Mouse (Mus musculus) megakaryocyte progenitor cell, adult 5-6 weeks (primary cell): ENCODE data around the gene Gm7030. TPM values are rescaled to one million over a fixed set of nuclear protein-coding genes. Genes with fewer than 3 reads are reported as not detected.
"Not testable (repeated sequence)": the region's sequence is repeated elsewhere in the genome, so short reads cannot be mapped to it uniquely, and the experiment has no call there.

ENCODE experiments used
- ATAC-seq: replicated peaks from 2 replicates; pipeline ENCODE4 v1.8.0; 2016; ENCODE audit warnings: mild to moderate bottlenecking, moderate TSS enrichment, inconsistent platforms; ENCODE audit not compliant: poor library complexity
- total RNA-seq, 2 experiments: library from RNA; stranded (forward) in 1 of 2; stranded (reverse) in 1 of 2; fragments of 157-497, 149-512 nt in 1 of 2; fragments of 200-1000 nt in 1 of 2; gene quantifications; 2 replicates each; pipeline versions ENCODE4 v1.2.3 to v1.2.4; 2015 to 2017

Gm7030 gene
- total RNA-seq, 2 experiments from 2014 or later: not detected

DNA sequence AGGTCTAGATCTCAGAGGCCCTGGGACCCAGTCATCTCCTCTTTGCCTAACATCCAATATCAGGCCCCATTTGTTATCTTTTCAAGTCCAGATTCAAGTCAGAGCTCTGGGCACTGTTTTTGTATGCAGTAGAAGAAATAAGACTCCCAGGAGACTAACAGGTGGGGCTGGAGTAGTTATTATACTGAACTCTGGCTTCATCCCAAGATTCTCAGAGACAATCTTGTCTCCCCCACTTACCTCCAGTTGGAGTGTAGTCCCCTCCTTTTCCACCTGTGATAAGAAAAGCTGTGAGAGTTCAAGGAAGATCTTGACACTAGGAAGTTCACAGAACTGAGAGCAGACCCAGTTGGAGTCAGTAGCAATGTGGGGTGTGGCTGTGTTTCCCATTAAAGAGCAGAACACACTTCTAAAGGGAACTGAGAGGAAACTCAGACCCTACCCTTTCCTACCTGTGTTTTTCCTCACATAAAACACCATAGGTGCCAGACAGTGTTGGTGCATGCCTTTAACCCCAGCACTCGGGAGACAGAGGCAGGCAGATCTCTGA is 7.1 kb upstream of the Gm7030 start:
- not testable (repeated sequence) for ATAC-seq

DNA sequence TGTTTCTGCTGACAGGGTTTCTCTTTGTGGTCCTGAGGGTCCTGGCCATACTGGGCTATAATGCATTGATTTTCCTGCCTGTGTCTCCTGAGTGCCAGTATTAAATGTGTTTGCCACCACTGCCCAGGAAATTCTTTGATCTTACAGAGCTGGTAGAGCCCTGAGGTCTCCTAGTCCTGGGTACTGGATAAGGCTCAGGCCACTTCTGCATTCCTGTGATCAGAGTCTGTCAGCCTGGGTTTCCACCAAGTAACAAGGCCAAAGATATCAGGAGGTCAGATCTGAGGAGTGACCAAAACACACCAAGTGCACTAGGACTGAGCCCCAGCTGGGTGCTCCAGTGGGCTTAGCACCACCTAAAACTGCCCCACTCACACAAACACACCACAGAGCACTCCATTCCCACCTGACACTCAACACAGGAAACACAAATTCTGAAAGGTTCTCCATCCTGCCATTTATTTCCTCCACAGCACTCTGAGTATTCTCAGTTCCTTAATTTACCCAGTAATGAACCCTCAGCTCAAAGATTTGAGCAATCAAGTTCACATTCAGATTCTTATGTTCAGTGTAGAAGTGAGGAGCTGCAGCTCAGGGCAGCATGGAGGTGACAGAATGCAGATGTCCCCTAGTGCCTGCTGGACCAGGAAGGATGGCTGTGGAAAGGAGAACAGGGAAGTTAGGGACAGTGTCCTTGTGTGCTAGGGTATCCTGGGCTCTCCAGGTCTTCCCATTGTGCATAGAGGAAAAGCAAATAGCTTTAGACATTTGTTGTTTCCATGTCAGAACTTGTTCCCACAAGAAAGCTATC is 6.4 kb upstream of the Gm7030 start:
- ATAC-seq: peak; percentile 52

DNA sequence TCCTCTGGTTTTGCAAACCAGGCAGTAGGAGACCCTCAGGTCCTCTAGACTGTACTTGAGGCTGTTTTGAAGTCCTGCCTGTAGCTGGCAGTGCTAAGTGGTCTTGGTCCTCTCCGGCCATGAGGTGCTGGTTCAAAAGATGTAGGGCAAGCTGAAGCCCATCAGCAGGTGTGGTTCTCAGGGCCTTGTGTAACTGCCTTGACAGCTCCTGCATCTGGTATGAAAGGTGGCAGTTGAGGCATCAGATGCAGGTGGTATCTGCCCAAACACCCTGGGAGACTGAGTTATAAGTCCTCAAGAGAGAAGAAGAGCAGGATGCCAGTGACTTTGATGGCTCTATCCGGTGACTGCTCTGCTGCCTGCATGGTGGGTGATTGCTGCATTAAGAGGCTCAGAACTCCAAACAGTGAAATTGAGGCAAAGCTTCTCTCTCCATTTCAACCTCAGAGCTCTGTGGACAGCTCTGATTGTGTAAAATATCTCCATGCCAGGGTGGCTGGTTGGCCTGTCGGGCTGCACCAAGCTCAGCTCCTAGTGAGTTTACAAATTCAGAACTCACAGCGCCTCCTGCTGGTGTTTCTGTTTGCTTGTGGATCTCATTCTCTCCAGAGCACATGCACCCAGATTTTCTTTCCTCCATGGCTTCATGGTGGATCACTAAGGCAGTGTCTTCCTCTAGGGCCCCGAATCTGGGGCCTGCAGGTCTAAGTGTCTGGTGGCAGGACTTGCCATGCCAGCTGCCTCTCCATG is 2.5 kb upstream of the Gm7030 start:
- ATAC-seq: no peak

DNA sequence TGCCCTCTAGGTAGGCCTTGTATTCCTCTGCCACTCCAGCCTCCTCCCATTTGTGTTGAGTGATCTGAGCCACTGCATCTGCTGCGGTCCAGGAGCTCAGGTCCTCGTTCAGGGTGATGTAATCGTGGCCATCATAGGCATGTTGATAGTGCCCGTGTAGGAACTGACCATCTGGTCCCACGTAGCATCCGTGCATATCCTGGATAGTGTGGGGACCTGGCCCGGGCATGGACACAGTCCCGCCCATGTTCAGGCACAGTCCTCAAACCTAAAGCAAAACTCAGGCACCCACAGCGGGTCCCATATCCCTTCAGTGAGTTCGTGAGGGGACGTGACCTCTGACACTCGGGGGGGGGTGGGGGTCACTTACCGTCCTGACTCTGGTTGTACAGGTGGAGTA is 700 bp downstream of the Gm7030 start:
- ATAC-seq: not testable (repeated sequence)

DNA sequence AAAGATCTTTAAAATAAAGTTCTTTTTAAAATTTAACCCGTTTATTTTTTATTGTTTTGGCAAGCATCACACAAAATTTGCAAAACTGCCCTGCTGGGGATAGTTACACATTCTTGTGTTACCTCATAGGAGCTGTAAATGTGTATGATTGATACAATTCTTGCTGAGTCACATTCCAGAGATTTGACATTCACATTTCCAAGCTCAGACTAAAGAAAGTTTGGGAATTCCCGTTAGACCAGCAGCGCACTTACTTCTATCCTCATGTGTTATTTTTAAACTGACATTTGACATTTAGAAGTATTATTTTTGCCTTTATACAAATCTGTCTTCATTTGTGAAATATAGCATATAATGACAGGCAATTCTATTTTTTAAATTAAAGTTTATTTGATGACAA is 5.1 kb downstream of the Gm7030 start:
- not testable (repeated sequence) for ATAC-seq

DNA sequence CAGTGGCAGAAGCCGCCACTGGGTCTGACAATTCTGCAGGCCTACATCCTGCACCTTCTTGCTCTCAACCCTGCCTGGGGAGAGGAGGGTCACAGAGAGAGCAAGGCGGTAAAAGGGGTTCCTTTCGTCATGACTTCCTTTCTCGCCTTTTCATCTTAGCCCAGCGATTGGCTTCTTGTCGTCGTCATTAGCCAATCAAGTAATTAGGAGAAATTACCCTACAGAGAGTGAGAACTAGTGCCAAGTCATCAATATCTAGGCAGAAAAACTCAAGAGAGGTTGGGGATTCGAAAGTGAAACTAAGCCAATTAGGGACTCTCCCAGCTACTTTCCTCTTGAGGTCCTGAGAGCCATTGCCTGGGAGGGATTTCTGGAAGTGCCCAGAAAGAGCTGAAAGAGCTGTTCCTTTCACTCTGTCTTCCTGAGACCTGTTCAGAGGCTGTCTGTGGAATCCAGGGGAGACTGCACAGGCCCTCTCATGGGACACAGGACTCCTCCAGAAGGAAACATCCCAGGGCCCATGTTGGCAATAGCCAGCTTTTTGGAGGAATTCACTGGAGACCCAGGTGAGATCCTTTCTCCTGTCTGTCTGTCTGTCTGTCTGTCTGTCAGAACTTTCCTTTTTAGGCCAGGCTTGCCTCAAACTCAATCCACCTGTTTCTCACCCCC is 7.7 kb downstream of the Gm7030 start, which contains the start of gene Gm19684:
Gm19684 (plus strand) TSS at position 327 of the 669 bp plus-strand sequence.
- ATAC-seq: peak; percentile 96

DNA sequence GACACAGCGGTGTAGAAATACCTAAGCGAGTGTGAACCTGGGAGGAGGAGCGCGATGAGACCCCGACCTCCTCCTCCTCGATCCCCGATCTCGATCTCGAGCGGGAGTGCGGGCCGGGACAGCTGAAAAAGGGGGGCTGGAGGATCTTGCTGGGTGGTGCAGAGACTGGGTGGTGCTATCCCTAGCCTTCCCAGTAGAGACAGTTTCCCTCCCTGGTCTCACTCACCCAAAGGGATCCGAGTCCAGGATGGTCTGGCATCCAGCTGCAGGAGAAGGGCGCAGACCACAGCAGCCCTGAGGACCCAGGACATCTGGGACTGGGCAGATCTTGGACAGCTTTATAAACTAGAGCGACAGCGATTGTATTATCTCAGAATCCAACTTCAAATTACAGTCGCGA is 8.4 kb downstream of the Gm7030 start:
- ATAC-seq: peak; percentile 38; the same call in 1 of the 2 replicates

DNA sequence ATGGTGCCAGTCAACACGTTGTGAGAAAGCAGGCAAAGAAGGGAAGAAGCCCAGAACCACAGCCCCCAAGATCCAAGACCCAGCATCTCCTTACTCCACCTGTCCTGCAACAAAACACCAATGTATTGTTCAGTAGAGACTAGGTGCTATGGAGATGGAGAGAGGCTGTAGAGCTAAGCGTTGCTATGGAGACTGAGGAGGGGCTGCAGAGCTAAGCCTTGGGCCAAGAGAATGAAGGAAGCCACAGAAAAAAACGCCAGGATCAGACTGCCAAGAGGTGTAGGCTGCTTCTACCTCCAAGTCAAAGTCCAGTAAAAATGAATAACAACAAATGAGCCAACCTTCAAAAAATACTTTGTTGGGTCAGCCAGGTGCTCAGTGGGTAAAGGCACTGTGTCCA is 12.7 kb downstream of the Gm7030 start:
- ATAC-seq: not testable (repeated sequence)

DNA sequence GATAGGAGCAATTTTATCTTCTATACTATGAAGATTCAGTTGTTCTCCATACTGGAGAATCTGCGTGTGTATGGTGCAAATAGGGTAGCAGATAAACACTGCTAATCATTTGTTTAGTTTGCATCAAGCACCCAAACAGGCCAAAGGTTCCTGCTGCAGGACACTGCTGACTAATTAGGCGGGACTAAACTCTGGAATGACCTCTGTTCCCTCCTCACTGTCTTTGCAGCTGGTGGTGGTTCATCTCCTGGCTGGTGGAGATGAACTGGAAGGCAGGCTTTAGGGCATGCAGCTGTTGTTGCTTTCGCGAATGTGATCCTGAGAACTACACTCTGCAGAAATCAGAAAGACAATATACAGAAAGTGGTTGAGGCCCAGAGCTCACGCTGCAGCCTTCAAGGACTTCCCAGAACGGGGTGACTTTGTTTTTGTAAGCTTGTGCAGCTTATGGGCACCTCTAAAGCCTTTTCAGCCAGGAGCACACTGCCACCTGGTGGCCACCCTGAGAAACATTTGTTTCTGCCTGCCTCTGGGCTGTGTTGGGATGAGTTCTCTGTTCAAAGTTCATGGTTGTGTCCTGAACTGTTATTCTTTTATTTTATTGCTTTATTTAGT is 15.1 kb downstream of the Gm7030 start:
- peak; percentile 73 for ATAC-seq

DNA sequence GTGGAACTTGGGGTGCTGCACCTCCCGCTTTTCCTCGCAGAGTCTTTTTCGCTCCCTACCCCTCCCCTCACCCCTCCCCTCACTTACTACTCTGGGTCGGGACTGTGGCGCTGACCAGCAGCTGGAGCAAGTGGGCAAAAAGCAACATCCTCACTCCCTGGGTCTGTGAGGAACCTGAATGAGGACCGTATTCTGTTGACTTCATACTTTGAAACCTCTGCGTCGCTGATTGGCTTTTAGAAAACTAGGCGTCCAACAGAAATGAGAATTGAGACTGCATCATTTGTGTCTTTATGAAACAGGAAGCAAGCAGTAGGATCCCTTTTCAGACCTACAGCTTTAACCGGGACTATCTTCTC is 17.7 kb downstream of the Gm7030 start:
- ATAC-seq: peak; percentile 84

DNA sequence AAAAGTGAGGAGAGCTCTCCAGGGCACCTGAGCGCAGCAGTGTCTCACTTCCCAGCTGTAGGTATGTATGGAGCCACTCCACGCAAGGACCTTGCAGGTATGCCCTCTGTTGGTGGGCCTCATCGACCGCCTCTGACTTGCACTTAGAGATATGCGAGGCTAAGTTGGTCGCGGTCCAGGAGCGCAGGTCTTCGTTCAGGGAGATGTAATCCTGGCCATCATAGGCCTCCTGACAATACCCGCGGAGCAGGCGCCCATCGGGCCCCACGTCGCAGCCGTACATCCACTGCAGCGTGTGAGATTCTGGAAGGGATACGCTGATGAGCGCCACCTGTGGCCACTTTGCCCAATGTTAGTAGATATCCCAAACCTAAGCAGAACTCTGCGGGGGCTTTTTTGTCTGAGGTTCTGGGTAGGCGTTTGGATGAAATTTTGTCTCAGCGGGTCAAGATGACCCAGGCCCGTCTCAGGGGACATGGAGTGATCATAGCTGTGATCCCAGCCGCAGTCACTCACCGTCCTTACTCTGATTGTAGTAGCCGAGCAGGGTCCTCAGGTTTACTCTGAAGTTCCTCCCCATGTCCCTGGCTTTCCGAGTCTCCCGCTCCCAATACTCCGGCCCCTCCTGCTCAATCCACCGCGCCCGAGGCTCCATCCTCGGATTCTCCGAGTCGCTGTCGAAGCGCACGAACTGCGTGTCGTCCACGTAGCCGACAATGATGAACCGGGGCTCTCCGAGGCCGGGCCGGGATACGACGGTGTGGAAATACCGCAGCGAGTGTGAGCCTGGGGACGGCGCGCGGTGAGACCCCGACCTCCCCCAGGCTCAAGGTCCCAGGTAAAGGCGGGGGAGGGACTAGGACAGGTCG is 18.4 kb downstream of the Gm7030 start:
- ATAC-seq: peak; percentile 85

DNA sequence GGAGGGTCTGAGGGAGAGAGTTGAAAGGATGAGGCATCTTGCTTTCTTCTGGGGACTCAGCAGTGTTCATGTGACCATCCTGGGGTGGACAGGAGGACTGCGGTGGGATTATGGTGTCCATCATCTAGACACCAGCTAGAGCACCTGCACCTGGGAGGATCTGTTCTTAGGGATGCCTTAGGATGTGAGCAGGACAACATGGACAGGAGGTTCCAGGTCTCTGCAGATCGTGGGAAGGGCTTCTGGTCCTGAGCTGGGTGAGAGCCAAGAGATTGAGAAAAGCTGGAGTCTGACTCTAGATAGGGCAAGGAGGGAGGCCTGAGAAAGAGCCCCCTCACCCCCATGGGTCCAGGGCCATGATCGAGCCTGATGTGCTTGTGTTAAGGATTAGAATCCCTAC is 19.1 kb downstream of the Gm7030 start:
- not testable (repeated sequence) for ATAC-seq

DNA sequence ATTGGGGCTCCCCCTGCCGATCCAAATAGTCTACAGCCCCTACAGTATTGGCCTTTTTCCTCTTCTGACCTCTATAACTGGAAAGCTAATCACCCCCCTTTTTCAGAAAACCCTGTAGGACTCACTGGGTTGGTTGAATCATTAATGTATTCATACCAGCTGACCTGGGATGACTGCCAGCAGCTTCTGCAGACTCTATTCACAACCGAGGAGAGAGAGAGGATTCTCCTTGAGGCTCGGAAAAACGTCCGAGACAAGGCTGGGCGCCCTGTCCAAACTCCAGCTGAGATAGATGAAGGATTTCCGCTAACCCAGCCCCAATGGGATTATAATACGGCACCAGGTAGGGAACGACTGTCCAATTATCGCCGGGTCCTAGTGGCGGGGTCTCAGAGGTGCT is 27.1 kb downstream of the Gm7030 start:
- ATAC-seq: not testable (repeated sequence)

DNA sequence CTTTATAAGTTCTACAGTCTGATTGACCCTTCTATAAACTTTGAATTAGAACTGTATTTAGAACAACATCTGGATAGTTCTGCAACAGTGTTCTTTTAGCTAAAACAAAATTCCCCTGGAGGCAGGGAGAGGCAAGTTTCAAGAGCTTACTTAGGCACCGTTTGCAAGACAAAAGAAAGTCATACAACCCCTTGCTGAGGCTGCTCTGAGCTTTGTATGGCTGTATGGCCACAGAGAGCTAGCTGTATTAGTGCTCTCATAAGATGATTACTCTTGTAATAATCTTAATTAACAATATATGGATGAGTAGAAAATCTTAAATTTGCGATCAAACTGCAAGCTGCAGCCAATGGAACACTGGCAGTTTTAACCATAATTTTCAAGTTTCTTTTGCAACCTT is 29.6 kb downstream of the Gm7030 start:
- not testable (repeated sequence) for ATAC-seq

DNA sequence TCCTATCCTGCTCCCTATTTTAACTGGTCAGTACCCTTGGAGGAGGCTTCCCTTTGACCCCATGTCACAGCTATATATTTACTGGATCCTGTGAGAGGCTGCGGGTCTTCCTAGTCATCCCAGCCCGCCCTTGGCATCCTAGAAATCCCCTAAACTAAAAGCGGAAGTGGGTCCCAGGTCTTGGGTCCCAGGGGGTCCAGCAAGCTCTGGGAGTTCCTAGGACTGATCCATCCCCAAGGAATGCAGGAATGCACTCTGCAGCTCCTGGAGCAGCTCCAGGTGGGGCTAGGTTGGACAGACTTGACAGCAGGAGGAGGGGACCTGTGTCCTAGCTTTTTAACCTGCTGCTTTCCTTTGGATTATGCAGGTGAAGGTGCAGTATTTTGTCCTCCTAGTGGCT is 35.3 kb downstream of the Gm7030 start:
- ATAC-seq: no peak

DNA sequence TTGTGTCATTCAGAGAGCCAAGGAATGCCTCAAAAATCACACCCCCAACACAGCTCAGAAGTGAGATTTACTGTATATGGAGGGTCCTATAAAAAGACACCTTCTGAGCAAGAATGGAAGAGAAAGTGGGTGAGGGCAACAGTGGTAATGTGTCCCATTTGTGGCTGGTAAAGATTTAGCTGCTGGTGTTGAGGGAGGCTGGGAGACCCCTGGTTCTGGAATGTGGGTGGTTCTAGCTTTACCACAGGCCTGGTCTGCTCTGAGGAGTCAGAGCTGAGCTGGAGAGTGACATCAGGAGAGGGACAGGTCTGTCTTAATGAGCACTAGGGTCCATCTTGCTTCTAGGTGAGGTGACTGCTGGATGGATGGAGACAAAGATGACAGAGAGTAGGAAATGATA is 36.7 kb downstream of the Gm7030 start:
- ATAC-seq: not testable (repeated sequence)

DNA sequence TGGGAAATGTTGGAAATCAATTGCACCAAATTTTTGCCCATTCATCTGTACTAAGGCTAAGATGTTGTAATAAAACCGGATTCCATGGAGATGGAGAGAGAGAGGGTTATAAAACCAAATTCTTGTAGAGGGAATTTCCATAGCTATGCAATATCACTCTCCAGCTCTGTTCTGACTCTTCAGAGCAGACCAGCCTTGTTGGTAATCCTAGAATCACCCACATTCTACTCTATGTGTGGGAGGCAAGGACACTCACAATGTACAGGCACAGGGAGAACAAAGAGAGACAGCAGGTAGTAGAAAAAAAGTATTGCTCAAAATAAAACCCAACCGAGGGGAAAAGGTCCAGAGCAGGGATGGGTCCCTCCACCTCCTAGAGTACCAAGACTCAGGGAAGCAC is 37.3 kb downstream of the Gm7030 start:
- not testable (repeated sequence) for ATAC-seq

DNA sequence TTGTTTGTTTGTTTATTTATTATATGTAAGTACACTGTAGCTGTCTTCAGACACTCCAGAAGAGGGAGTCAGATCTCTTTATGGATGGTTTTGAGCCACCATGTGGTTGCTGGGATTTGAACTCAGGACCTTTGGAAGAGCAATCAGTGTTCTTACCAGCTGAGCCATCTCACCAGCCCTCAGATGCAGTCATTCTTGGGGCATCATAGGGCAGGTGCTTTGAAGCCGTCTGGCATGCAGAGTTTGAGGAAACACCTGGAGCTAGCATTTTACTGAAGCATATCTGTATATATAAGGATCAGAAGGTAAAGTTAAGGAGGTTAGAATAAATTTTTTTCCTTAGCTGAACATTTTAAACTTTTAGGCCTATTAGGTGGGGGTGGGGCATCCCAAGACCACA is 43.2 kb downstream of the Gm7030 start:
- ATAC-seq: not testable (repeated sequence)

DNA sequence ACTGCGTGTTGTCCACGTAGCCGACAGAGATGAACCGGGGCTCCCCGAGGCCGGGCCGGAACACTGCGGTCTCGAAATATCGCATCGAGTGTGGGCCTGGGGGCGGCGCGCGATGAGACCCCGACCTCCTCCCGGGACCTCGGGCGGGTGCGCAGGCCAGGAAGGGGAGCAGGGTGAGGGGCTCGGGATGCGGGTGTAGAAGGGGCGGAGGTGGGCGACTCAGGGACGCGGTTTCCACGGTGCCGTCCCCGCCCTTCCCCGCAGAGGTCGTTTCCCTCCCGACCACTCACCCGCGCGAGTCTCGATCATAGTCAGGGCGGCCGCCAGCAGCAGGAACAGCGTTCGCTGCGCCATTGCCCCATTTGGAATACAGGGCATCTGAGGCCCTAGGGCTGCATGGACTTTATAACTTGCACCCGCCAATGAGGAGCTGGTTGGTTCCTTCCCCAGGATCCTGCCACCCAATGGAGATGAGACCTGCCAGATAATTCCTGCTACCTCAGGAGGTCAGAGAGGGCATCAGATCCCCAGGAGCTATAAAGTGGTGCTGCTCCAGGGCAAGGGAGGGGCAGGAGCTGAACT is 45.3 kb downstream of the Gm7030 start:
- 0 out of 2 replicates have a peak, but pooled peaks have one; percentile 20 for ATAC-seq
